Comparison of ENCODE assay signal across 15 mouse cellular contexts in genomic region chr10:80057683-80058326, GRCm38 (mm10). TPM values are rescaled to one million over a fixed set of nuclear protein-coding genes. Genes with fewer than 3 reads are reported as not detected.
DNase-seq lines count a peak whose midpoint lies in the region; ATAC-seq and TF ChIP-seq lines count a peak whose summit lies in the region.
"Had no signal": no experiment of that assay in that cellular context is flagged by ENCODE, and none has a peak within 500 bp of the region (broad histone marks: within the 10 kb centered on the region; RNA-seq: fewer than 3 reads in every experiment).

No protein-coding gene starts in this region.

- peaks cover 18% of the 10 kb centered on the region for H3K4me1 ChIP-seq in kidney, embryonic 16.5 days (ENCODE audit: insufficient read depth, low read length)
- peaks cover 11% of the 10 kb centered on the region; the same call in 1 of the 2 replicates for H3K4me1 ChIP-seq in neural tube, embryonic 14.5 days (ENCODE audit: control insufficient read depth, insufficient read depth, low read length)
- H3K4me1 ChIP-seq in neural tube, embryonic 15.5 days, result peaks cover 27% of the 10 kb centered on the region
- H3K4me1 ChIP-seq in embryonic fibroblast, embryonic 13.5 days (ENCODE audit: control insufficient read depth, insufficient read depth, low read length), result no peaks in the 10 kb centered on the region

- TF ChIP-seq POLR2A in embryonic fibroblast, embryonic 13.5 days (IDR thresholded peaks at IDR 0.05; ENCODE audit: low read depth, low read length), result peak; percentile 31; the same call in 1 of the 2 replicates

- DNase-seq in cerebellum, postnatal 25 days, result peak; percentile 55 to 66
- peak; percentile 60 for DNase-seq in kidney, postnatal 10 days
- DNase-seq: forebrain, postnatal 0 days; gastrocnemius, postnatal 14 days; thymus, postnatal 4 days had no signal

- no peak overlapping the region for H3K9ac ChIP-seq in kidney, embryonic 16.5 days (replicated peaks; ENCODE audit: low read length)
- no peak overlapping the region for H3K9ac ChIP-seq in neural tube, embryonic 14.5 days (replicated peaks; ENCODE audit: low read depth, low read length)
- no peak overlapping the region for H3K9ac ChIP-seq in neural tube, embryonic 15.5 days (replicated peaks)
- H3K9ac ChIP-seq: forebrain, postnatal 0 days; liver, embryonic 15.5 days had no signal

- no peak overlapping the region for H3K27ac ChIP-seq in kidney, embryonic 16.5 days (ENCODE audit: low read length)
- H3K27ac ChIP-seq in neural tube, embryonic 14.5 days (ENCODE audit: low read depth, low read length), result 0 out of 2 replicates have a peak overlapping the region, but pooled peaks have one; percentile 10
- H3K27ac ChIP-seq in neural tube, embryonic 15.5 days (replicated peaks), result no peak overlapping the region
- H3K27ac ChIP-seq in embryonic fibroblast, embryonic 13.5 days (ENCODE audit: insufficient read depth, low read length), result no peak overlapping the region
- H3K27ac ChIP-seq: heart, embryonic 13.5 days; liver, embryonic 15.5 days; macrophage had no signal

- no peaks in the 10 kb centered on the region for H3K9me3 ChIP-seq in kidney, embryonic 16.5 days (ENCODE audit: low read length)
- no peaks in the 10 kb centered on the region for H3K9me3 ChIP-seq in neural tube, embryonic 14.5 days (ENCODE audit: control insufficient read depth, low read length)
- no peaks in the 10 kb centered on the region for H3K9me3 ChIP-seq in neural tube, embryonic 15.5 days (replicated peaks)
- H3K9me3 ChIP-seq: heart, embryonic 13.5 days; liver, embryonic 15.5 days had no signal

- no peak overlapping the region for H3K4me3 ChIP-seq in kidney, embryonic 16.5 days (ENCODE audit: low read length)
- H3K4me3 ChIP-seq in neural tube, embryonic 14.5 days (ENCODE audit: low read depth, low read length), result no peak overlapping the region
- H3K4me3 ChIP-seq in neural tube, embryonic 15.5 days (replicated peaks), result no peak overlapping the region
- no peak overlapping the region for H3K4me3 ChIP-seq in embryonic fibroblast, embryonic 13.5 days (ENCODE audit: insufficient read depth, low read length)
- H3K4me3 ChIP-seq: heart, embryonic 13.5 days; liver, embryonic 15.5 days had no signal

- H3K4me2 ChIP-seq in kidney, embryonic 16.5 days (replicated peaks; ENCODE audit: low read depth, low read length), result no peak overlapping the region
- H3K4me2 ChIP-seq in neural tube, embryonic 14.5 days (ENCODE audit: low read depth, low read length), result no peak overlapping the region
- H3K4me2 ChIP-seq in neural tube, embryonic 15.5 days, result no peak overlapping the region
- H3K4me2 ChIP-seq: heart, embryonic 13.5 days; liver, embryonic 15.5 days had no signal

- peaks cover 54% of the 10 kb centered on the region for H3K36me3 ChIP-seq in kidney, embryonic 16.5 days (ENCODE audit: insufficient read depth, low read length)
- peaks cover 35% of the 10 kb centered on the region for H3K36me3 ChIP-seq in neural tube, embryonic 14.5 days (ENCODE audit: control insufficient read depth, insufficient read depth, low read length)
- peaks cover 62% of the 10 kb centered on the region for H3K36me3 ChIP-seq in neural tube, embryonic 15.5 days

- H3K27me3 ChIP-seq in kidney, embryonic 16.5 days (ENCODE audit: insufficient read depth, low read length), result no peaks in the 10 kb centered on the region
- no peaks in the 10 kb centered on the region for H3K27me3 ChIP-seq in neural tube, embryonic 14.5 days (ENCODE audit: control insufficient read depth, insufficient read depth, low read length)
- H3K27me3 ChIP-seq in neural tube, embryonic 15.5 days (replicated peaks), result no peaks in the 10 kb centered on the region
- H3K27me3 ChIP-seq: heart, embryonic 13.5 days; liver, embryonic 15.5 days had no signal

- TF ChIP-seq CTCF in embryonic fibroblast, embryonic 13.5 days (IDR thresholded peaks at IDR 0.05; ENCODE audit: borderline replicate concordance, insufficient read depth, low read length), result no peak

- no peak for ATAC-seq in cerebellum, adult (ENCODE audit: insufficient number of reproducible peaks, low FRiP score, low TSS enrichment)
- ATAC-seq in kidney, embryonic 16.5 days (ENCODE audit: low FRiP score, low TSS enrichment), result no peak
- ATAC-seq in neural tube, embryonic 14.5 days (ENCODE audit: low read depth), result no peak
- no peak for ATAC-seq in neural tube, embryonic 15.5 days (ENCODE audit: low FRiP score)
- no peak for ATAC-seq in megakaryocyte progenitor cell, adult 5-6 weeks (replicated peaks; ENCODE audit: poor library complexity)
- ATAC-seq: forebrain, postnatal 0 days; hindbrain, embryonic 16.5 days had no signal

- 82% methylated on average over 30 of the region's 30 CpGs for WGBS in kidney, embryonic 16.5 days
- 76% methylated on average over 30 of the region's 30 CpGs for WGBS in neural tube, embryonic 14.5 days
- WGBS in neural tube, embryonic 15.5 days, result 78% methylated on average over 30 of the region's 30 CpGs

RNA-seq across cellular contexts. Expression of gene Gpx4, which starts 10.8 kb away (rescaled TPM):
- polyA plus RNA-seq in kidney, embryonic 16.5 days (2015; fragmentation: Nextera tagmentation; extraction: Ambion mirVana), result 617 and 706 TPM in 2 replicates
- 512 and 546 TPM in 2 replicates for polyA plus RNA-seq in neural tube, embryonic 14.5 days (2014; fragmentation: Nextera tagmentation; extraction: Ambion mirVana)
- 559 and 600 TPM in 2 replicates for polyA plus RNA-seq in neural tube, embryonic 15.5 days (2015; fragmentation: Nextera tagmentation; extraction: Ambion mirVana)
- polyA plus RNA-seq in embryonic fibroblast, embryonic 13.5 days (2011; ENCODE audit: insufficient read length, low read depth, missing spikeins), result 214 and 217 TPM in 2 replicates
- 253 and 271 TPM in 2 replicates for total RNA-seq in megakaryocyte progenitor cell, adult 5-6 weeks (2015)
- total RNA-seq in megakaryocyte progenitor cell, adult 5-6 weeks (2017), result 358 and 365 TPM in 2 replicates

RNA-seq across cellular contexts. Expression of gene Polr2e, which starts 18.2 kb away (rescaled TPM):
- polyA plus RNA-seq in kidney, embryonic 16.5 days (2015; fragmentation: Nextera tagmentation; extraction: Ambion mirVana), result 242 and 248 TPM in 2 replicates
- polyA plus RNA-seq in neural tube, embryonic 14.5 days (2014; fragmentation: Nextera tagmentation; extraction: Ambion mirVana), result 138 and 145 TPM in 2 replicates
- polyA plus RNA-seq in neural tube, embryonic 15.5 days (2015; fragmentation: Nextera tagmentation; extraction: Ambion mirVana), result 134 and 148 TPM in 2 replicates
- polyA plus RNA-seq in embryonic fibroblast, embryonic 13.5 days (2011; ENCODE audit: insufficient read length, low read depth, missing spikeins), result 46.3 and 61.0 TPM in 2 replicates
- 93.3 and 99.5 TPM in 2 replicates for total RNA-seq in megakaryocyte progenitor cell, adult 5-6 weeks (2015)
- 74.3 and 89.9 TPM in 2 replicates for total RNA-seq in megakaryocyte progenitor cell, adult 5-6 weeks (2017)

RNA-seq across cellular contexts. Expression of gene Arhgap45, which starts 41.4 kb away (rescaled TPM):
- 10.5 and 11.3 TPM in 2 replicates for polyA plus RNA-seq in kidney, embryonic 16.5 days (2015; fragmentation: Nextera tagmentation; extraction: Ambion mirVana)
- 0.83 and 1.8 TPM in 2 replicates for polyA plus RNA-seq in neural tube, embryonic 14.5 days (2014; fragmentation: Nextera tagmentation; extraction: Ambion mirVana)
- 2.0 and 13.7 TPM in 2 replicates for polyA plus RNA-seq in neural tube, embryonic 15.5 days (2015; fragmentation: Nextera tagmentation; extraction: Ambion mirVana)
- polyA plus RNA-seq in embryonic fibroblast, embryonic 13.5 days (2011; ENCODE audit: insufficient read length, low read depth, missing spikeins), result 1.7 and 3.1 TPM in 2 replicates
- 64.1 and 69.0 TPM in 2 replicates for total RNA-seq in megakaryocyte progenitor cell, adult 5-6 weeks (2015)
- total RNA-seq in megakaryocyte progenitor cell, adult 5-6 weeks (2017), result 112 and 121 TPM in 2 replicates

RNA-seq across cellular contexts. Expression of gene Sbno2, which starts 47.6 kb away (rescaled TPM):
- 16.1 and 17.6 TPM in 2 replicates for polyA plus RNA-seq in kidney, embryonic 16.5 days (2015; fragmentation: Nextera tagmentation; extraction: Ambion mirVana)
- polyA plus RNA-seq in neural tube, embryonic 14.5 days (2014; fragmentation: Nextera tagmentation; extraction: Ambion mirVana), result 12.9 and 13.3 TPM in 2 replicates
- 11.7 and 12.8 TPM in 2 replicates for polyA plus RNA-seq in neural tube, embryonic 15.5 days (2015; fragmentation: Nextera tagmentation; extraction: Ambion mirVana)
- polyA plus RNA-seq in embryonic fibroblast, embryonic 13.5 days (2011; ENCODE audit: insufficient read length, low read depth, missing spikeins), result 50.7 and 53.5 TPM in 2 replicates
- 16.9 and 19.5 TPM in 2 replicates for total RNA-seq in megakaryocyte progenitor cell, adult 5-6 weeks (2015)
- 19.1 and 24.0 TPM in 2 replicates for total RNA-seq in megakaryocyte progenitor cell, adult 5-6 weeks (2017)

RNA-seq across cellular contexts. Expression of gene Stk11, which starts 57.8 kb away (rescaled TPM):
- polyA plus RNA-seq in kidney, embryonic 16.5 days (2015; fragmentation: Nextera tagmentation; extraction: Ambion mirVana), result 18.2 and 20.2 TPM in 2 replicates
- polyA plus RNA-seq in neural tube, embryonic 14.5 days (2014; fragmentation: Nextera tagmentation; extraction: Ambion mirVana), result 21.3 and 26.0 TPM in 2 replicates
- polyA plus RNA-seq in neural tube, embryonic 15.5 days (2015; fragmentation: Nextera tagmentation; extraction: Ambion mirVana), result 16.9 and 17.3 TPM in 2 replicates
- 80.8 and 91.7 TPM in 2 replicates for polyA plus RNA-seq in embryonic fibroblast, embryonic 13.5 days (2011; ENCODE audit: insufficient read length, low read depth, missing spikeins)
- 71.7 and 81.1 TPM in 2 replicates for total RNA-seq in megakaryocyte progenitor cell, adult 5-6 weeks (2015)
- total RNA-seq in megakaryocyte progenitor cell, adult 5-6 weeks (2017), result 159 and 172 TPM in 2 replicates
